Mouse (Mus musculus): ENCODE data around the gene Gm20931. TPM values are rescaled to one million over a fixed set of nuclear protein-coding genes. Genes with fewer than 3 reads are reported as not detected.
"Not testable (repeated sequence)": the region's sequence is repeated elsewhere in the genome, so short reads cannot be mapped to it uniquely, and the experiment has no call there.

Gm20931 gene
- polyA plus RNA-seq (2015; fragmentation: Nextera tagmentation; extraction: Ambion mirVana) = not detected in 2 replicates

- WGBS = 67% methylated on average over 1 of the region's 6 CpGs
- H3K4me3 ChIP-seq; H3K27ac ChIP-seq; H3K27me3 ChIP-seq; ATAC-seq; H3K4me1 ChIP-seq; H3K9me3 ChIP-seq (replicated peaks); H3K36me3 ChIP-seq (ENCODE audit: poor library complexity, severe bottlenecking); H3K4me2 ChIP-seq; H3K9ac ChIP-seq: not testable (repeated sequence)
Observed at GRCm38 (mm10) chrY:55213420-55213819, at the start of gene Gm20931. TSS of gene Gm20931 (plus strand) at chrY:55213720.

Data from forebrain, embryonic 13.5 days (tissue).